Mouse (Mus musculus): ENCODE data around the gene Mylk.

DNA sequence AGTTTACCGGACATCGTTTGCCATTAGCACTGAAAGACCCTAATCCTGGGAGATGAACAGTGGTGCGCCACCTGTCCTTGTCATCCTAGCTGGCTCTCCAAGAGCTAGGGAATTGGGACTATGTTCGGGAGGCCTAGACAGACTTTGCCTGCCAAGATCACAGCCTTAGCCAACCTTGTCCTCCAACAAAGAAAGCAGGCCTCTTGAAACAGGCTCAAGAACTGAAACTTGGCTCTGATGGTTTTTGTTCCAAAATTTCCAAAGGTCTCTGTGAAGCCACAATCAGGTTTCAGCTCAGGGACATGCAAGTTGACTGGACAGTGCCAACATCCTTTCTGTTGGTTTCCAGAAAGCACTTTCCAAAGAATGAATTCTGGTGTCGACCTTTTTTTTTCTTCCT is 247.8 kb downstream of the Mylk start:
- TF ChIP-seq POLR2A (IDR thresholded peaks at IDR 0.05; ENCODE audit: insufficient read depth, low read depth, low read length) (no peak), CTCF (IDR thresholded peaks at IDR 0.05; ENCODE audit: insufficient read depth, low read depth, low read length) (no peak)
